Mouse (Mus musculus): ENCODE results near the gene Cpne5. TPM values are rescaled to one million over a fixed set of nuclear protein-coding genes. Genes with fewer than 3 reads are reported as not detected.

The Cpne5 gene
- polyA plus RNA-seq, 1 experiment from 2014 or later, result 18.9 TPM

DNA sequence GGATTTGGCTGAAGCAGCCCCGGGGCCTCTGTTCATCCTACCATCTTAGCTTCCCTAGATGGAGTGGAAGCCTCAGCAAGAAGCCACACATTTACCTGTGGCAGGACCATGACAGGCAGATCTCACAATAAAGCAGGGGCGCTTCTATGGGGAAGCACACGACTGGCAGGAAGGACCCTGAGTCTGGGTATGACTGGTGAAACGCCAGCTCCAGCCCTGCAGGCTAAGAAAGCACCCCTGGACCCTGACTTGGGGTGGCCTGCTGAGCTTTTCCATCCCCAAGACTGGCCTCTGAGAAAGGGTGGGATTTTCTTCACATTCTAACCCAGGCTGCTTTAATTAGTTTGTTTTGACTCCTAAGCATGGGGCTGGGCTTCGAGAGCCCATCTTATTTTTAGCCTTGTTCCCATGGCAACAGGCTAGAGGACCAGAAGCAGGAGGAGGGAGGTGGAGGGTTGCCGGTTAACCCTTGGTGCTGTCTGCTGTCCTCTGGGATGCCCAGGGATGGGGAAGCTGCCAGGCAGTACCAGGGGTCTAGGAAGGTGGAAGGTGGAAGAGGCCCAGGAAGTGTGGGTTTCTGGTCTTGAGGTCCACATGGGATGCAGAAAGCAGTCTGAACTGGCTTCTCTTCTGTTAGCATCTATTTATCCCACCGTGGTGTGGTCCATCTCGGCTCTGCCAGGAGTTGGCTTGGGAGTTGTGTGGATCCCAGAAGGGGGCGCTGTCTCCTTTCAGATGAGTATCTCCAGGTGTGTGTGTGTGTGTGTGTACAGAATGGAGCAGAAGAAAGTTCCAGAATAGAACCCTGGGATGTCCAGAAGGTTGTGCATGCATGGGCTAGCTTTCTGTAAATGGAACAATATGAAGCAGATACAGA, 61.3 kb downstream of the Cpne5 start:
- Histone ChIP-seq H3K4me2 (peak overlapping the region; percentile 20; the same call in 1 of the 2 replicates), H3K4me3 (no peak overlapping the region), H3K36me3 (no peaks in the 10 kb centered on the region), H3K9ac (peak overlapping the region; percentile 8; the same call in 1 of the 2 replicates), H3K9me3 (no peaks in the 10 kb centered on the region), H3K4me1 (replicated peaks) (peaks cover 24% of the 10 kb centered on the region), H3K27me3 (peaks cover 6% of the 10 kb centered on the region; the same call in 1 of the 2 replicates), H3K27ac (peak overlapping the region; percentile 66)
- ATAC-seq (ENCODE audit: low FRiP score), result peak; percentile 62
- WGBS, result 18% methylated on average over 9 of the region's 9 CpGs

DNA sequence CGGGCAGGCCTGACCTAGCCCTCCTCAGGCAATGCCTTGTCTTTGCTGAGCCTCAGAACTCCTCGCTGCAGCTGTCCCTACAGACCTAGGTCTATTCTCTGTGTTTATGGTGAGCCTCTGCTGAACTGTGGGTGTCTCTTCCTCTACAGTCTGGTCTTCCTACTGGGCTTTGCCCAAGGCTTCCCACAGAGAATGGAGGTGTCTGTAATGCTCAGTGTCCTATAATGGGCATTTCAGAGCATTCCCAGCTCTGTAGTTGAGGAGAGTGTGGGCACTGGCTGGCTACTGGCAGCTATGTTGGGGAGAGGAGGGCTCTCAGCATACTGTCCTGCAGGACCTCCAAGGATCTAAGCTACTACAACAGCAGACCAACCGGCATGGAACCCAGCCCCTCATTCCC, 62.3 kb downstream of the Cpne5 start:
- no peak for ATAC-seq (ENCODE audit: low FRiP score)
- Histone ChIP-seq H3K9ac (no peak overlapping the region), H3K9me3 (no peaks in the 10 kb centered on the region), H3K27ac (no peak overlapping the region), H3K4me1 (replicated peaks) (peaks cover 32% of the 10 kb centered on the region), H3K4me2 (no peak overlapping the region), H3K27me3 (peaks cover 6% of the 10 kb centered on the region; the same call in 1 of the 2 replicates), H3K4me3 (no peak overlapping the region), H3K36me3 (no peaks in the 10 kb centered on the region)
- WGBS, result 75% methylated on average over 3 of the region's 3 CpGs

DNA sequence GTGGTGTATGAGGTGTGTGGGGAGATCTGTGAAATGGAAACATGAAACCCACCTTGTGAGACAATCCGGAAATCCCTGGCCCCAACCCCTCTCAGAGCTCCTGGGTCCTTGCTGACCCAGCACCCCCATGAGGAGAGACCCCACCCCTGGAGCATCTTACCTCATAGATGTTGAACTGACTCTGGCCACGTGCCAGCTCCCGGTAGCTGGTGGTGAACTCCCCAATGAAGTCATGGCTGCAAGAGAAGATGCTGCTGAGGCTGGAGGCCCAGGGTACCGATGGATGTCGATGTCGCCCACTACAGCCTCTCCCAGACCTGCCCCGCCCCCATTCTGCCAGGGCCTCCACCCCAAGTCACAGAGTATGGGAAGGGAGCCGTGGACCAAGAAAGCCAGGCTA, 64.8 kb downstream of the Cpne5 start:
- Histone ChIP-seq H3K9me3 (no peaks in the 10 kb centered on the region), H3K27ac (no peak overlapping the region), H3K27me3 (peaks cover 5% of the 10 kb centered on the region; the same call in 1 of the 2 replicates), H3K4me2 (no peak overlapping the region), H3K36me3 (no peaks in the 10 kb centered on the region), H3K4me1 (replicated peaks) (peaks cover 29% of the 10 kb centered on the region), H3K9ac (no peak overlapping the region), H3K4me3 (no peak overlapping the region)
- no peak for ATAC-seq (ENCODE audit: low FRiP score)
- WGBS, result 76% methylated on average over 8 of the region's 8 CpGs

DNA sequence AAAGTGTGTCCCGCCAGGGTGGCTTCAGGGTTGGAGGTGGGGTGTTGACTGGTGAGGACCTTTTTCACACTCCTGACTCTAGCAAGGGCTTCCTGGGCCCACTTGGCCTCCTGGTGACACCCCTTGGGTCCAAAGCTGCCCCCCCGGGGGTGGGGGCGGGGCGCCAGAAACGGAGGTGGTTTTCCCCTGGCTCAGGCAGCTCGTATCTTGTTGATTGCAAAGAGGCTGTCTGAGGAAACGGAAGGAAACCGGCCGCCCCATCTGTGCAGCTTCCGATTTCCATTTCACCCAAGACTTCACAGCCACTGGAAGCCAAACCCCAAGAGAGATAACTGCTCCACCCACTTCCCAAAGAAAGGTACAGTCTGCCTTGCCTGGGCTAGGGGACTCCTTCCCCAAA, 65.9 kb downstream of the Cpne5 start:
- Histone ChIP-seq H3K4me2 (no peak overlapping the region), H3K36me3 (no peaks in the 10 kb centered on the region), H3K27me3 (peaks cover 5% of the 10 kb centered on the region; the same call in 1 of the 2 replicates), H3K9me3 (no peaks in the 10 kb centered on the region), H3K4me1 (replicated peaks) (peaks cover 33% of the 10 kb centered on the region), H3K9ac (no peak overlapping the region), H3K4me3 (no peak overlapping the region), H3K27ac (no peak overlapping the region)
- 50% methylated on average over 10 of the region's 10 CpGs for WGBS
- no peak for ATAC-seq (ENCODE audit: low FRiP score)

DNA sequence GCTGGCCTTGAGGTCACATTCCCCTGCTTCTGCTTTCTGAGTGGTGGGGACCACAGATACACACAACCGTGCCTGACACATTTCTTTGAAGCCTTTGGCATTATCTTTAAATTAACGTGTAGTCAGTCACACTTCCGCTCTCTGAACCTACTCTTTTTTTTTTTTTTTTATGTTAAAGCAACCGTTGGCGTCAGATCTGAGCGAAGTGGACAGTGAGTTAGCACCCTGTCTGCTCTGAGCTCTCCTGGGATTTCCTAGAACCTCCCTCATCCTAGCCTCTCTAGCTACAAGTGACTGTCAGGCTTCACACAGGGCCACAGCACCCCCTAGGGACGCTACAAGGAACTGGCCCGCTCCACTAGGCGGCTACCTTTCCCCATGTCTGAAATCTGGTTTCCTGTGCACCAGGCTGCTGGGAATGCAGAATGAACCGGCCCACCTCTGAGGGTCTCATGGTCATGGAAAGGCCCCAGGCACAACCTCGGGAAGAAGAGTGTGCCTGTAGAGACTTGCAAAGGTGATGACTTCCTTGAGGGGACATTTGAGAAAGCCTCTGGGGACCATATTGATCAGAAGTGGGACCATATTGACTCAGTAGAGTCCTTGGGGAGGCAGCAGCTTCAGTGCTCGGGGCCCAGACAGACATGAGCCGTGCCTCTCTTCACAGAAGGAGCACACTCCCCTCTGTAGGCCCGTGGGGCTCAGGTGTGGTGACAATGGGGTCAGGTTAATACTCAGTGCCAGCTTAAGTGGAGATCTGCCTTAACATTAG, 66.8 kb downstream of the Cpne5 start:
- Histone ChIP-seq H3K27ac (no peak overlapping the region), H3K4me2 (no peak overlapping the region), H3K4me3 (no peak overlapping the region), H3K36me3 (no peaks in the 10 kb centered on the region), H3K9me3 (no peaks in the 10 kb centered on the region), H3K4me1 (replicated peaks) (peaks cover 25% of the 10 kb centered on the region), H3K27me3 (peaks cover 5% of the 10 kb centered on the region; the same call in 1 of the 2 replicates), H3K9ac (no peak overlapping the region)
- no peak for ATAC-seq (ENCODE audit: low FRiP score)
- WGBS, result 19% methylated on average over 14 of the region's 14 CpGs

DNA sequence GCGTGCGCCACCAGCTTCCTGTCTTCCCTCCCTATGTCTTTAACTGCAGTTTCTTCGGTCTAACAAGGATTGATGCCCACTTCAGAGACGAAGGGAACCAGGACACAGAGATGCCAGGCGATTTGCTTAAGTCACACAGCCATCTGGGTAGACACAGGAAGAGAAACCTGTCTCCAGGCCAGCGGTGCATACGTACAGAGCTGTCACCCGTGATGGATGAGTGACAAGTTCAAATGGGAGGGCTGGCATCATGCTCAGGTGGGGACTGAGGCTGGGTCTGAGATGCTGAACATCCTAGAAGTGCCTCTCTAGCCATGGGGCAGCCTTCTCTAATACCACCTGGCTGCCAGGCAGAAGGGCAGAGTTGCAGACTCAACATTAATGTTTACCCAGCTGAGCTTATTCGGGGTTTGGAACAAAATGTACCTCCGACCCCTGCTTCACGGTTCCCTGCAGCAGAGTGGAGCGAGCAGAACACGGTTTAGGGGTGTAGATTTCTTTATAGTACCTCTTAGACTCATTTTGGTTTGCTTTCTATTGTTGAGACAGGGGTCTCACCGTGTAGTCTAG, 67.5 kb downstream of the Cpne5 start:
- no peak overlapping the region for H3K4me3 ChIP-seq
- no peaks in the 10 kb centered on the region for H3K36me3 ChIP-seq
- 76% methylated on average over 14 of the region's 14 CpGs for WGBS
- peaks cover 8% of the 10 kb centered on the region; the same call in 1 of the 2 replicates for H3K27me3 ChIP-seq
- H3K27ac ChIP-seq, result no peak overlapping the region
- ATAC-seq (ENCODE audit: low FRiP score), result no peak
- H3K4me2 ChIP-seq, result no peak overlapping the region
- H3K9me3 ChIP-seq, result no peaks in the 10 kb centered on the region
- H3K4me1 ChIP-seq (replicated peaks), result peaks cover 25% of the 10 kb centered on the region
- no peak overlapping the region for H3K9ac ChIP-seq

DNA sequence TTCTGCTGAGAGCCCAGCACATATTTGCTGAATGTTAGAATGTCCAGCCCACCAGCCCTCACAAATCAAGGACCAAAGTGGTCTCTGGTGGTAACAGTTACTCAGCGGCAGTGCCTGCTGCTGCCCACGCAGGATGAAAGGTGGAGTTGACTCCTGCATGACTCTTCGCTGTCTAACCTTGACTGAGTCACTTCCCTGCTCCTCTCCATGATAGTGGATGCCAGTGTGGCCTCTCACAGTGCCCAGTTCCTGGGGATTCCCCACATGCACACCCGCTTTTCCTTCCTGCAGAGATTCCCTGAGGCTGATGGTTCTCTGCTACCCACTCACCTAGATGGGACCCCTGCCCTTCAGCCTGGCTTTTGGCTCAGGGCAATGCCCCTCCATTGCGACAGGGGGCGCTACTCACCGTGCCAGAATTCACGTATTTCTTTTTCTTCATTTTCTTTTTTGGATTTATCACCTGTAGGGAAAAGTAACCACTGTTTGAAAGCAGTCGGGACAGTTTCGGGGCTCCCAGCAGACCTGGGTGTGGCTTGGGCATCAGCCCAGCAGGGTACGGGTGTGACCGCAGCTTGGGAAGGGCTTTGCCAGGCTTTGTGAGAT, 68.9 kb downstream of the Cpne5 start:
- WGBS, result 78% methylated on average over 12 of the region's 12 CpGs

DNA sequence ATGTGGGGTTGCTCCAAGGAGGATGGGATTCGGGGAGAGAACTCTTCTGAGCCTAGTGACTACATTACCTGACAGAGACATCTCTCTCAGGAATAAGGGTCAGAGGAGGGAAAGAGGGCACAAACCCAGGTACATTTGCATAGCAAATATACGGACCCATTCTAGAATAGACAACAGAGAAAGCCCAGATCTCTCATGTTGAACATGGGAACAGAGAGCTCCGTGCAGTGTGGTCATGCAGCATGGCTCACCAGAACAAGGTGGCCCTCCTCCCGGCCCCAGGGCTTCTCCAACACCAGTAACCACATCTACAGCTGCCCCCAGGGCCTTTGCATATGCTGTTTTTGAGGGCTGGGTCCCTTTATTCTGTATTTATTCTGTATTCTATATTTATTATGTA, 69.5 kb downstream of the Cpne5 start:
- no peak overlapping the region for H3K4me3 ChIP-seq
- peaks cover 8% of the 10 kb centered on the region; the same call in 1 of the 2 replicates for H3K27me3 ChIP-seq
- no peak for ATAC-seq (ENCODE audit: low FRiP score)
- no peaks in the 10 kb centered on the region for H3K9me3 ChIP-seq
- peaks cover 42% of the 10 kb centered on the region for H3K4me1 ChIP-seq (replicated peaks)
- 83% methylated on average over 4 of the region's 4 CpGs for WGBS
- no peaks in the 10 kb centered on the region for H3K36me3 ChIP-seq
- no peak overlapping the region for H3K27ac ChIP-seq
- no peak overlapping the region for H3K4me2 ChIP-seq
- no peak overlapping the region for H3K9ac ChIP-seq

More for the DNA sequence above, 68.9 kb downstream of the Cpne5 start:
- no peak overlapping the region for H3K4me3 ChIP-seq
- H3K9me3 ChIP-seq, result no peaks in the 10 kb centered on the region
- H3K4me1 ChIP-seq (replicated peaks), result peaks cover 39% of the 10 kb centered on the region
- H3K4me2 ChIP-seq, result no peak overlapping the region
- H3K27ac ChIP-seq, result no peak overlapping the region
- no peak for ATAC-seq (ENCODE audit: low FRiP score)
- H3K9ac ChIP-seq, result no peak overlapping the region
- H3K27me3 ChIP-seq, result peaks cover 8% of the 10 kb centered on the region; the same call in 1 of the 2 replicates
- H3K36me3 ChIP-seq, result no peaks in the 10 kb centered on the region

DNA sequence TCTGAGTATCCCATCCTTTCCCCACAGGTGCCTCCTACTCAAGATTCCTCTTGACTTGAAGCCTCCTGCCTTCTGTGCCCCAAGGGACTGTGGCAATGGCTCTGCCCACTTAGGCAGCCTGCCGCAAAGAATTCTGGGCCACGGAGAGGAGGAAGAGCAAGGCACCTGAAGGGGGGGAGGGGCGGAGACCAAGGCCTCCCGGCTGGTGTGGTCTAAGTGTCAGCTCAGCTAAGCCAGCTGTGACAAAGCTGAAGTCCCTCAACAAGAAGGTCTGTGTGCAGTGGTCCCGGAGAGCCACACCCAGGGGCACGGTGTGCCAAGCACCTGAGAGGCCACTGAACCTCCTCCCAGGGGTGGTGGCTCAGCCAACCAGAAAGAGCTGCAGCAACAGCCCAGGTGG, 70.6 kb downstream of the Cpne5 start:
- H3K4me3 ChIP-seq, result no peak overlapping the region
- peaks cover 12% of the 10 kb centered on the region; the same call in 1 of the 2 replicates for H3K27me3 ChIP-seq
- H3K9ac ChIP-seq, result no peak overlapping the region
- peak overlapping the region; percentile 12; the same call in 1 of the 2 replicates for H3K27ac ChIP-seq
- H3K4me2 ChIP-seq, result no peak overlapping the region
- H3K4me1 ChIP-seq (replicated peaks), result peaks cover 42% of the 10 kb centered on the region
- ATAC-seq (ENCODE audit: low FRiP score), result no peak
- no peaks in the 10 kb centered on the region for H3K36me3 ChIP-seq
- WGBS, result 70% methylated on average over 6 of the region's 6 CpGs
- no peaks in the 10 kb centered on the region for H3K9me3 ChIP-seq

DNA sequence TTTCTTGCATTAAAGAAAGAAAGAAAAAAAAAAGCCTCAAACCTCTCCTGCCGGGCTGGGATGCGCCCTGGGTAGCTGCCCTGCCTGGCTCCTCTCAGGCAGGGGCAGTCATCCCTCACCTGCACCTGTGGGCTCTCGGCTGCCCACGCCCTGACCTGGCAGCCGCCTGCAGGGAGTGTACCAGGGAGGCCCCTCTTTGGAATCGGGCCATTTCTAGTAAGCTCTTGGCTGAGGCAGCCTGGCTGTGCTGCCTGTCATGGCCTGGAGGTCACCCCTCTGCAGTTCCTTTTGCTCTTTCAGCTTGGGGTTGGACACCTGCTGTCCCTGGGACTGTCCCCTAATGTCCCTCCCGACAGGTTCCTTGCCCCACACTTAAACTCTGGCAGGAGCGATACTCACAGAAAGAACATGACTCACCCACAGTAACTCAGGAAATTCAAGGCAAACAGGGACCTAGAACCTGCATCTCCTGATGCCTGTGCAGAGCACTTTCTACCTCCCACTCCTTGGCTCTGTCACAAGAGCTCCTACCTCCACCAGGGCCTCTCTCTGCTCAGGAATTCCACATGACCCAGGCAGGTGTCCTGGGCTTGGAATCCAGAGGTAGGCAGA, 71.9 kb downstream of the Cpne5 start:
- peak overlapping the region; percentile 85 for H3K27ac ChIP-seq
- 32% methylated on average over 8 of the region's 8 CpGs for WGBS
- no peak for ATAC-seq (ENCODE audit: low FRiP score)
- H3K9me3 ChIP-seq, result no peaks in the 10 kb centered on the region
- H3K27me3 ChIP-seq, result peaks cover 12% of the 10 kb centered on the region; the same call in 1 of the 2 replicates
- H3K4me1 ChIP-seq (replicated peaks), result peaks cover 37% of the 10 kb centered on the region
- H3K4me3 ChIP-seq, result no peak overlapping the region
- no peaks in the 10 kb centered on the region for H3K36me3 ChIP-seq
- H3K9ac ChIP-seq, result peak overlapping the region; percentile 43
- no peak overlapping the region for H3K4me2 ChIP-seq

DNA sequence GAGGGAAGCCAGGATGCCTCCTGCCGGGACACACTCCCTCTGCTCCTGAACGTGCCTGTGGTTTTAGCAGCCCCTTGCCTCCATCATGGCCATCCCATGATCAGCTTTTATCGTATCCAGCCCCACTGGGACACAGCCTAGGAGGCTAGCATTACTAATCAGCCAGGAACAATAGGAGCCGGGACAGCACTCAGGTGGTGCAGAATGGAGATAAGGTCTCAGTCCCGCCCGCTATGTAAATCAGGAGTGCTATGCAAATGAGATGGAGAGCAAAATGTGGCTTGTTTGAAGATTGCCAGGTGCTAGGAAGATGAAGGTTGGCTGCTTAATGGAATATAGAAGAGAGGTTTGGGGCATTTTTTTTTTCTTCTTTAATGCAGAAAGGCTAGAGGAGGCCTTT, 72.5 kb downstream of the Cpne5 start:
- Histone ChIP-seq H3K27ac (peak overlapping the region; percentile 85), H3K4me3 (no peak overlapping the region), H3K36me3 (no peaks in the 10 kb centered on the region), H3K4me2 (no peak overlapping the region), H3K9me3 (no peaks in the 10 kb centered on the region), H3K4me1 (replicated peaks) (peaks cover 32% of the 10 kb centered on the region), H3K27me3 (peaks cover 12% of the 10 kb centered on the region; the same call in 1 of the 2 replicates), H3K9ac (peak overlapping the region; percentile 43; the same call in 1 of the 2 replicates)
- ATAC-seq (ENCODE audit: low FRiP score), result peak; percentile 64; the same call in 1 of the 2 replicates
- WGBS, result 8% methylated on average over 6 of the region's 6 CpGs
